Mouse (Mus musculus): Measurements from ENCODE around the gene Agbl5.

Gene Agbl5

DNA sequence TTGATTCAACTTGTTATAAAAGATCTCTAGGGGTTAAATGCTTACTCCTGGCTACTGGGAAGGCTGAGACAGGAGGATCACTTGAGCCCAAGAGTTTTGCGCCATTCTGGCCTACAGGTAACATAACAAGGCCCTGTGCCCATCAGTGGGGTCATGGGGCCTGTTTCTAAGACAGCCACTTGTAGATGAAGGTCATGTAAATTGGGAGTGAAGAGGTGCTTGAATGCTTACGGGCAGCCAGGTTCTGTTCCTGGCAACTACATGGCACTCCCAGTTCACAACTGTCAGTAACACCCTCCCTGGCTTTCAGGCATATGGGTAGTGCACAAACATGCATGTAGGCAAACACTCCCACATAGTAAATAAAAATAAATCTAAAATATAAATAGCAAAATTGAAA is 62.4 kb downstream of the Agbl5 start:
- no peak for DNase-seq (ENCODE audit: low read depth, low spot score)

DNA sequence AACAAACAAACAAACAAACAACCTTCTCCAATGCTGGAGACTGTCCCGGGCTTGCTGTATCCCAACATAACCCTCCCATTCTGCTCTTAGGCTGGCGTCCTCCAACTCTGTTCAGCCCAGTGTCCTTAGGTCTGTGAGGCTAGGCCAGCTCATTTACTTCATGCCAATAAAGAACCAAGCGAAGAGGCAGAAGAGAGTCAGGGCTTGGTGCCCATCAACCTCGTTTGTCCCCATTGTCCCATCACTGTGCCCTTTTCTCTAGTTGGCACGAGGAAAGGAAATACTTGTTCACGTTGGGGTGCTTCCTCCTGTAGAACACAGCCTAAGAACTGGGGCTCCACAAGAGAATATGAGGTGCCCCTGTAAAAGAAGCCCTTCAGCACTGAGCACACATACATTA is 63.2 kb downstream of the Agbl5 start:
- DNase-seq (ENCODE audit: low read depth, low spot score), result no peak

DNA sequence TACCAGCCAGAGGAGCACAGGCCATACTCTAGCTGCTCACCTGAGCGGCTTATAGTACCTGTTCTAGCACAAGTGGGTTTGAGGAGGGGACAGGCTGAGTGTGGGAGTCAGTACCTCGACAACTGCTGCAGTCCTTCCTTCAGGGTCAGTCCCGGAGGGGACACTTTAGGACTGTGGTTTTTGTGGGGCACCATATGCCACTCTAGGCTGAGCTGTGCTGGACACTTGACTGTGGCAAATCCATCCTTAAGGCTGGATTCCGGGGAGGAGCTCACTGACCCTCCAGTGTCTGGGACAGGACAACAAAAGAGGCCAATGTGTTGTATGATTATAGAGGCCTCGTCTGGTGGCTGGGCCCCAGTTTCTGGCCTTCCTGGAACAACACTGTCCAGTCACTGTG is 64.1 kb downstream of the Agbl5 start:
- no peak for DNase-seq (ENCODE audit: low read depth, low spot score)

DNA sequence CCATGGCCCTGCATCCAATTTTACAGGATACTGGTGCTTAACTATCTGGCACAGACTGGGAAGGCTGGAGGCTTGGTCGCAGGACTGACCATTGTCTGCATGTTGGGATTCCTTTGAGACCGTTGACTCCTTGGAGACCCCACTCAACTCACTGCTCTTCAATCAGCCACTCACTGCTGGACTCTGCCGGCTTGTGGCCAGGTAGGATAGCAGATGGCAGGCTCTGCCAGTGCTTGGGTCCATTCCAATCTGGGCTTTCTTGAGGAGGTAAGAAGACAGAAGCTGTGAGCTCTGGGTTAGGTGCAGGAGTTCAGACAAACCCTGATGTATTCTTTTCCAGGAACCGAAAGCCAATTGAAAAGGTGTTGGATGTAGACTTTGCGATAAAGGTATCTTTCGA is 65.6 kb downstream of the Agbl5 start:
- no peak for DNase-seq (ENCODE audit: low read depth, low spot score)

DNA sequence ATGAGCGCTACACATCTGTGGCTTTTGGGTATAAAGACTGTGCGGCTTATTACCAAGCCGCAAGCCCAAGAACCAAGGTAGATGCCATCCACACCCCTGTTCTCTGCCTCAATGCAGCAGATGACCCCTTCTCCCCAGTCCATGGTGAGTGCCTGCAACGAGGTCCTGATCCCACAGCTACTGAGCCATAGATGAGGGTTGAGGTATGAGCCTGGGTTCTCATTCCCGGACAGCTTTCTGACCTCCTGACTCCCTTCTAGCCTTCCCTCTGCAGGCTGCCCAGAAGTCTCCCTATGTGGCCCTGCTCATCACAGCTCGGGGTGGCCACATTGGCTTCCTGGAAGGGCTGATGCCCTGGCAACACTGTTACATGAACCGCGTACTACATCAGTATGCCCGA is 66.1 kb downstream of the Agbl5 start:
- DNase-seq (ENCODE audit: low read depth, low spot score), result no peak

DNA sequence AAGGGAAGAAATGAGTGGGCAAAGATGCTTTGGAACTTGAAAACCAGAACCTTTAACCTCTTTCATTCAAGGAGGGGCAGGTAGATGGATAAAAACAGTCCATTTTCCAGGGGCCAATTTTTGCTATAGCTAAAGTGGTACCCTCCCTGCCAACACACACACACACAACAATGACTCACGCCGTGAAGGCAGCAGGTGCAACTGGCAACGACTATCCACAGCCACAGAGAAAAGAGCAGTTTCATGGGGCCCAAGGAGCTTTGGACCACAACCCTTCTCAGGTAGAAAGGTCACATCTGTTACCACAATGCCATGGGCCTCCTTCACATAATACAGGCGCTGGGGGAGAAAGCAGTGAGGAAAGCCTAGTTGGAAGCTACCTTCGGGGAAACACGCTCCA is 67.3 kb downstream of the Agbl5 start:
- no peak for DNase-seq (ENCODE audit: low read depth, low spot score)
